Mouse (Mus musculus) brain, embryonic 14.5 days (tissue): ENCODE data around the gene Spi1.

Experiments used
- CTCF ChIP-seq: fragments of 200-500 bp; IDR thresholded peaks from 2 replicates; pipeline ENCODE4 v1.5.1; 2012; ENCODE audit warnings: inconsistent platforms, mild to moderate bottlenecking, moderate library complexity, borderline replicate concordance; ENCODE audit not compliant: insufficient read depth, insufficient read length; ENCODE audit errors: extremely low read depth
- POLR2A ChIP-seq: fragments of 200-500 bp; IDR thresholded peaks from 2 replicates; pipeline ENCODE4 v1.6.1; 2012; ENCODE audit warnings: mild to moderate bottlenecking, inconsistent platforms, borderline replicate concordance; ENCODE audit not compliant: poor library complexity, insufficient read depth, insufficient read length, severe bottlenecking; ENCODE audit errors: extremely low read depth

DNA sequence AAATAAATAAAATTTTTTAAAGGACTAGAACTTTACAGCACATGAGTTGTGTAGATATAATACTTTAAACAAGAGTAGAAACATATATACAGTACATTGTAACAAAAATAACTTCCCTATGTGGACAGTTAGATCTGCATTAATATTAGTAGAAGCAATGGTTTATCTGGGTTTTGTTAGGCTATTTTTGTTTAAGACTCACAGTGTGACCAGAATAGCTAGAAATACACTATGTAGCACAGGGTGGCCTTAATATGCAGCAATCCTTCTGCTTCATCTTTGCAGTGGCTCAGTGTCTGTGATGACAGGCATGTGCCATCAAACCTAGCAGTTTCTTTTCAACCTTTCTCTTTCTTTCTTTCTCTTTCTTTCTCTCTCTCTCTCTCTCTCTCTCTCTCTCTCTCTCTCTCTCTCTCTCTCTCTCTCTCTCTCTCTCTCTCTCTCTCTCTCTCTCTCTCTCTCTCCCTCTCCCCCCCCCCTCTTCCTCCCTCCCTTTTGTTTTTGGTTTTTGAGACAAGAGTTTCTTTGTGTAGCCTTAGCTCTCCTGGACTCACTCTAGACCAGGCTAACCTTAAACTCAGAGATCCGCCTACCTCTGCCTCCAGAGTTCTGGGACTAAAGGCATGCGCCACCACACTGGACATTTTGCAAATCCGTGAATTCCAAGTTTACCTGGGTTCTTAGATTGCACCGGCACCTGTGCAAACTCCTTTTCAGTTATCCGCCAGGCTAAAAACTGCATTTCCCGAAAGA lies 28.8 kb upstream of the Spi1 start:
- TF ChIP-seq POLR2A = no peak
- TF ChIP-seq CTCF = no peak
